Mouse (Mus musculus) effector memory CD4-positive, alpha-beta T cell, adult 7 months (primary cell): ENCODE measurements around the gene Urb1. TPM values are rescaled to one million over a fixed set of nuclear protein-coding genes. Genes with fewer than 3 reads are reported as not detected.

ENCODE experiments used
- polyA plus RNA-seq: library from polyadenylated mRNA; unstranded; fragments of 100-300 nt; shearing (Covaris generic); gene quantifications from one replicate; pipeline ENCODE4 v1.2.1, GENCODE M21; 2017

Gene Urb1
- polyA plus RNA-seq, result 16.4 TPM

DNA sequence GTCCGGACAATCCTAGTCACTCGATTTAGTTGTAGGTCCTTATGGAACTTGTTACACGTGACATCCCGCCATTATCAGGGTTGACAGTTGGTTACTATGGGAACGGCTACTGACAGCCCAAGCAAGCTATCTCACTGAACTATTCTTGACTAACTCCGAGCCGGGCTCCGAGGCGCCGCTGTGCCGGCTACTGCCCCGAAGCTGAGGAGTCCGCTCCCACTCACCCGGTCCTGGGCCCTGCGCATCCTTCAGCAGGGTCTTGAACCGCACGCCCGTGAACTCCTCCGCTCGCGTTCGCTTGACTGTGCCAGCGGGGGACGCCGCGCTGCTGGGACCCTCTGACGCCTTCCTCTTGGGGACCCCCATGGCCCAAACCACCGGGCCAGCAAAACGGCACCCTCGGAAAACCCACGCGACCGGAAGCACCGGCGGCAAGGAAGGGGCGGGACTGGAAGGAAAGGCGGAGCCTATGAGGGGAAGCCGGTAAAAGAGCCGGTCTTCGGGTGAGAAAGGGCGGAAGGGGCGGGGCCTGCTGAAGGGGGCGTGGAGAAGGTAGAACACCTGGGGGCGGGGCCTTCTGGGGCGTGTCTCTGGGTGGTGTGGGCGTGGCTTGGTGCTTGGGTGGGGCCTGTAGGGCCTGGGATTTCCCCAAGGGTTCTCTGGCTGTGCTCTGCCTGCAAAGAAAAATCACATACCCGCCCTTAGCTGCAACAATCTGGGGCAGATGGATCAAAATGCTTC lies at the start of gene Urb1:
Gene Urb1 (minus strand): TSS at position 439 of the 741 bp plus-strand sequence.

DNA sequence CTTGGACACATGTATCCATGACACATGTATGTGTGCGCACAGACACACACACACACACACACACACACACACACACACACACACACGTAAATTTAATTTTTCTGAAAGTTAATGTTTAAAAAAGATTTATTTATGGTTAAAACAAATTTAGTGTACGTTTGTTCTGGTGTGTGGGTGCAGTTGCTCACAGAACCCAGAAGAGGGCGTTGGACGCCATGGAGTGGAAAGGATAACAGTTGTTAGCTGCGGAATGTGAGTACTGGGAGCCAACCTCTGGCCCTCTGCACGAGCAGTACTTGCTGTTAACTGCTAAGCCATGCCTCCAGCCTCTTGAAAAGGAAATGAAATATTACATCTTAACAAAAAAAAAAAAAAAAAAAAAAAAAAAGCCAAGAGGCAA lies 16.2 kb upstream of the Urb1 start, which contains the start of gene Eva1c:
Gene Eva1c (plus strand): TSS at position 263 of the 400 bp plus-strand sequence.

DNA sequence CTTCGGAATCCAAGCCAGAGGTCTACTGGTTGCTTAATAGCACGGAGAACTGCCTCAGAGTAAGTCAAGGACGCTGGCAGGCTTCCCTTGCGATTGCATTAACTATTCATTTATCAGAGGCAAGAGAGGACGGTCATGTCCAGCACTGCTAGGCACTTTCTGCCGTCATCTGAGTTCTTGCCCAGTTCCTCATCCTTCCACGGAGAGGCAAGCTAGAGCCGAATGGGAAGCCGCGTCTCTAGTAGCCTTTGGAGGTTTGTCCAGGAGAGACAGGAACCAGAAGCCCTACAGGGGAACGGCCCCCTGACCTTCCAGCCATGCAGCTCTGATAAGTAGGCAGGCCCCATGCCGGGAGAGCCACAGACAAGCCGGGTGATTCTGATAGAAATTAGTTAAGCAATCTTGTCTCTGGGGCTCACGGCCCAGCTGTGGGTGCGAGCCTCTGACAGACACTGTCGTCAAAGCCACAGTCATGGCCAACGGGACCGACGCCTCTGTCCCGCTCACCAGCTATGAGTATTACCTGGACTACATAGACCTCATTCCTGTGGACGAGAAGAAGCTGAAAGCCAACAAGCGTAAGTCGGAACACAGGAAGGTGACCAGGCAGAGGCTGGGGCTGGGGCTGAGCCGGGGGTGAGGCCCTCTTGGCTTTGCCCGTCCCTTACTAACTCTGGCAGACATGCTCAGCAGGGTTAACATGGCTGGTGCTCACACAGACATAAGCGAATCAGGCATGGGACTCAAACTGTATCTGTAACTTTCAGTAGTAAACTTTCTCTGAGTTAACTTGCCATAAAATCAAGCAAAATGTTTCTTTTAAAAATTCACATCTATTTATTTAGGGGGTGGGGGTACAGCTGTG lies 71.9 kb downstream of the Urb1 start, which contains the start of gene Mrap:
Gene Mrap (plus strand): TSS at position 116 of the 865 bp plus-strand sequence.

DNA sequence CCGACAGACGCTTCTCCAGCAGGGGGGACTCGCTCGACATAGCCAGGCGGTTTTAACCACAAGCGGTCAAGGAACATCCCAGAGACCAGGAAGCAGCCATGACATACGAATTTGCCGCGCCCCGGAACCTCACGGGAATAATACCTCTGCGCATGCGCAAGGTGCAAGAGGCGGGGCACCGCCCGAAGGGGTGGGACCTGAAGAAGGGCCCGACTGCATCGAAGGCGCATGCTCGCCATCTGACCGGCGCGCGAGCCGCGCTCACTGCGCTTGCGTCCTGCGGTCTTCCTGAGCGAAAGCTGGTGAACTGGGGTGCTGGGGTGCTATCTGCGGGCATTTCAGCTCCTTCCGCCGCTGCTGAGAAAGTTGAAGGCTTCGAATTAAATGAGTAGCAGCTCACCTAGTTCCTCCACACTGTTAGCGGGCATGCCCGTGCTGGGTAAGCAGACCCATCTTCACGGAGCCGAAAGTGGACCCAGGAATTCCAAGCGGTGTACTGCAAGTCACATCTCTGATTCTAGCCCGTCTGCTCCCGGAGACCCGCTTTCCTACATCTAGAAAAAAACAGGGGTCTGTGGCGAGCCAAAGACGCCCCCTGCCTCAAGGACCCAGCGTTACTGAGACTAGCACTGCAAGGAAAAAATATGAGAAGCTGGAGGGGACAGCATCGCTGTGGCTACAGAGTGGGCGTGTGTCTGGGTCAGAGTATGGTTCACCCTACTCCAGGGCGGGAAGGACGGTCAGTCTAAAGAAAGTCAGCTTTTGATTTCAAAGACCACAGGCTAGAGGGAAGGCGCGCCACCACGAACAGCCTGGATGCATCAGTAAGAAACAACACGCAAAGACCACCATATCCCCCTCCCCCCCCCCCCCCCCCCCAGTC lies 82.7 kb downstream of the Urb1 start, which contains the start of gene Mis18a:
Gene Mis18a (minus strand): TSS at position 172 of the 883 bp plus-strand sequence.

Other genes with a start within 250 kb of the Urb1 start
- gene Mis18a, start 83.0 kb downstream of the Urb1 start, polyA plus RNA-seq, result 38.7 TPM
- not detected for gene Mrap, start 72.2 kb downstream of the Urb1 start, polyA plus RNA-seq
- gene Eva1c, start 16.3 kb upstream of the Urb1 start, polyA plus RNA-seq, result not detected
- gene Cfap298, start 124.7 kb upstream of the Urb1 start, polyA plus RNA-seq, result 26.6 TPM
- 33.6 TPM for gene Synj1, start 200.9 kb upstream of the Urb1 start, polyA plus RNA-seq
- 97.0 TPM for gene Paxbp1, start 234.1 kb upstream of the Urb1 start, polyA plus RNA-seq